Mouse (Mus musculus): Measurements from ENCODE around the gene Tle2. TPM values are rescaled to one million over a fixed set of nuclear protein-coding genes. Genes with fewer than 3 reads are reported as not detected.

Tle2 gene
- polyA plus RNA-seq, 1 experiment from 2014 or later: 49.7 TPM

DNA sequence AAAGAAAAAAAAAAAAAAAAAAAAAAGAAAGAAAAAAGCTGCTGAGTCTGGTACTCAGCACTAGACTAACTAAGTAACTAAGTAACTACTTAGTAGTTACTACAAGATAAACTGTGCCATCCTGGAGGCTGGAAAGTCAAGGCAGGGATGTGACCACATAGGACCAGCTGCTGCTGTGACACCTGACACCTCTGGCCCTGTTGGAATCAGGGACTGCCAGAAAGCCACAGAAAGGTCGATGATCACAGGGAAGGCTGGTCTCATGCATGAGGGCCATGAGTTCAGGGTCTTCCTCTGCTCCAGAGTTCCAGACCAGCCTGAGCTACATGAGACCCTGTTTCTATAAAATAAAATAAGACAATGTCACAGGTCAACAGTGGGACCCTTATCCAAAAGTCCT, 16.9 kb upstream of the Tle2 start:
- H3K4me1 ChIP-seq: peaks cover 22% of the 10 kb centered on the region
- whole genome bisulfite sequencing: 28% methylated on average over 1 of the region's 1 CpGs
- H3K4me2 ChIP-seq: no peak overlapping the region
- no peaks in the 10 kb centered on the region for H3K27me3 ChIP-seq
- H3K9me3 ChIP-seq: no peaks in the 10 kb centered on the region
- H3K27ac ChIP-seq: no peak overlapping the region
- H3K4me3 ChIP-seq: no peak overlapping the region
- peaks cover 8% of the 10 kb centered on the region for H3K36me3 ChIP-seq
- no peak overlapping the region for H3K9ac ChIP-seq
- no peak for ATAC-seq (ENCODE audit: borderline replicate concordance, extremely low read depth, low FRiP score, low TSS enrichment)

DNA sequence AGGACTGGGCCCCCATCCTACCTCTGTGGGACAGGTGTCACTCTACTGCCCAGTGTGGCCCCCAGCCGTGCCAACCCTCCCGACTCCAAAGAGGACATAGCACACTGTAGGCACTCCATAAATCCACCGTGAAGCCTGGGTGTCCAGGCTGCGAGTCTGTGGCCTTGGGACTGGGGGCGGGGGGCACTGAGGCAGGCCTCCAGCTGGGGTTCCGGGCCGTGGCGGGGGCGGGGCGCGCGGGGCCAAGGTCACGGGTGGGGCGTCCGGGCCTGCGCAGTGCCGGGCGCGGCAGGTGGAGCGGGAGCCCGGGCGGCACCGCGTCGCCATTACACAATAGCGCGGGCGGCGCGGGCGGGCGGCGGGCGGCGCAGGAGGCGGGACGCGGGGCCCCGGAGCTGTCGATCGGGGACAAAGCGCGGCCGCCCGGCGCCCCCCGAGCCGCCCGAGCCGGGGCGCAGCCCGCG, 15.2 kb upstream of the Tle2 start, which contains the start of gene Aes:
Gene Aes, plus strand, starts transcription at position 326 of the 464 bp plus-strand sequence.
- Histone ChIP-seq H3K36me3 (peaks cover 8% of the 10 kb centered on the region), H3K9me3 (no peaks in the 10 kb centered on the region), H3K27me3 (no peaks in the 10 kb centered on the region), H3K27ac (peak within 1 kb of the TSS; percentile 88), H3K4me1 (peaks cover 37% of the 10 kb centered on the region), H3K9ac (peak within 1 kb of the TSS; percentile 98), H3K4me2 (peak within 1 kb of the TSS; percentile 84), H3K4me3 (peak within 1 kb of the TSS; percentile 81)
- 2% methylated on average over 38 of the region's 53 CpGs for WGBS
- ATAC-seq (ENCODE audit: borderline replicate concordance, extremely low read depth, low FRiP score, low TSS enrichment): peak; percentile 32

- Histone ChIP-seq H3K9ac (peak overlapping the region; percentile 98), H3K36me3 (peaks cover 11% of the 10 kb centered on the region), H3K27me3 (no peaks in the 10 kb centered on the region), H3K9me3 (no peaks in the 10 kb centered on the region), H3K4me2 (peak overlapping the region; percentile 84), H3K4me3 (peak overlapping the region; percentile 81), H3K4me1 (peaks cover 44% of the 10 kb centered on the region), H3K27ac (peak overlapping the region; percentile 88)
- under 1% methylated on average over 36 of the region's 36 CpGs for WGBS
- peak; percentile 46 for ATAC-seq (ENCODE audit: borderline replicate concordance, extremely low read depth, low FRiP score, low TSS enrichment)
These were observed 14.5 kb upstream of the Tle2 start for GRCm38 (mm10) chr10:81559627-81560539.

GRCm38 (mm10) chr10:81560719-81561459, 13.5 kb upstream of the Tle2 start:
- Histone ChIP-seq H3K27ac (peak overlapping the region; percentile 88), H3K4me1 (peaks cover 53% of the 10 kb centered on the region), H3K36me3 (peaks cover 21% of the 10 kb centered on the region), H3K27me3 (no peaks in the 10 kb centered on the region), H3K9ac (peak overlapping the region; percentile 98), H3K4me3 (peak overlapping the region; percentile 81), H3K9me3 (no peaks in the 10 kb centered on the region), H3K4me2 (peak overlapping the region; percentile 84)
- ATAC-seq (ENCODE audit: borderline replicate concordance, extremely low read depth, low FRiP score, low TSS enrichment): 0 out of 2 replicates have a peak, but pooled peaks have one; percentile 2
- WGBS: 12% methylated on average over 16 of the region's 16 CpGs

- ATAC-seq (ENCODE audit: borderline replicate concordance, extremely low read depth, low FRiP score, low TSS enrichment): no peak
- no peaks in the 10 kb centered on the region for H3K9me3 ChIP-seq
- WGBS: 66% methylated on average over 6 of the region's 6 CpGs
- H3K4me2 ChIP-seq: no peak overlapping the region
- H3K4me1 ChIP-seq: peaks cover 54% of the 10 kb centered on the region
- H3K27me3 ChIP-seq: no peaks in the 10 kb centered on the region
- no peak overlapping the region for H3K4me3 ChIP-seq
- H3K9ac ChIP-seq: no peak overlapping the region
- H3K27ac ChIP-seq: no peak overlapping the region
- peaks cover 34% of the 10 kb centered on the region for H3K36me3 ChIP-seq
These were observed 11.9 kb upstream of the Tle2 start for GRCm38 (mm10) chr10:81562411-81562810.

GRCm38 (mm10) chr10:81563481-81563880, 10.9 kb upstream of the Tle2 start:
- H3K4me3 ChIP-seq: no peak overlapping the region
- ATAC-seq (ENCODE audit: borderline replicate concordance, extremely low read depth, low FRiP score, low TSS enrichment): no peak
- H3K4me1 ChIP-seq: peaks cover 63% of the 10 kb centered on the region
- no peaks in the 10 kb centered on the region for H3K9me3 ChIP-seq
- WGBS: 43% methylated on average over 6 of the region's 6 CpGs
- peak overlapping the region; percentile 0; the same call in 1 of the 2 replicates for H3K9ac ChIP-seq
- peak overlapping the region; percentile 74; the same call in 1 of the 2 replicates for H3K27ac ChIP-seq
- H3K27me3 ChIP-seq: no peaks in the 10 kb centered on the region
- H3K36me3 ChIP-seq: peaks cover 34% of the 10 kb centered on the region
- peak overlapping the region; percentile 54 for H3K4me2 ChIP-seq

GRCm38 (mm10) chr10:81564216-81564615, 10.1 kb upstream of the Tle2 start:
- peak overlapping the region; percentile 26; the same call in 1 of the 2 replicates for H3K9ac ChIP-seq
- ATAC-seq (ENCODE audit: borderline replicate concordance, extremely low read depth, low FRiP score, low TSS enrichment): peak; percentile 16; the same call in 1 of the 2 replicates

DNA sequence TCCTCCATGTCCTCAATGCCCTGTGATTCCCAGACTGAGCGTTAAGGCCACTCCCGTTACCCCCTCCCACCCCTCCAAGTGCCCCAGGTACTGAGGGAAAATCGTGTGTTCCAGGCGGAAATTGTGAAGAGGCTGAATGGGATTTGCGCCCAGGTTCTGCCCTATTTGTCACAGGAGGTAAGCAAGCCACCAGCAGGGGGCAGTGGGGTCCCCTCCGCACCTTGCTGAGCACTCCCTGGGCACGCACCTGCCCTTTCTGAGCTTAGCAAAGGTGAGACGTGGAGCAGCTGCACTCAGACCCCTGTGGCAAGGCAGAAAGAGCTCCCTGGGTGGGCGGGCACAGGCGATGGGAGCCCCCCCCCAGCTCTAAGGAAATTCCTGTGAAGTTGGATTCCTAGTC, 9.6 kb upstream of the Tle2 start:
- ATAC-seq (ENCODE audit: borderline replicate concordance, extremely low read depth, low FRiP score, low TSS enrichment): no peak
- peak overlapping the region; percentile 74 for H3K27ac ChIP-seq
- H3K4me2 ChIP-seq: peak overlapping the region; percentile 54; the same call in 1 of the 2 replicates
- no peaks in the 10 kb centered on the region for H3K9me3 ChIP-seq
- peaks cover 73% of the 10 kb centered on the region for H3K4me1 ChIP-seq
- WGBS: 37% methylated on average over 10 of the region's 10 CpGs
- H3K27me3 ChIP-seq: no peaks in the 10 kb centered on the region
- no peak overlapping the region for H3K9ac ChIP-seq
- no peak overlapping the region for H3K4me3 ChIP-seq
- H3K36me3 ChIP-seq: peaks cover 34% of the 10 kb centered on the region

More at GRCm38 (mm10) chr10:81564216-81564615, 10.1 kb upstream of the Tle2 start:
- Histone ChIP-seq H3K36me3 (peaks cover 34% of the 10 kb centered on the region), H3K4me3 (peak overlapping the region; percentile 36), H3K27ac (peak overlapping the region; percentile 74), H3K4me2 (peak overlapping the region; percentile 54), H3K27me3 (no peaks in the 10 kb centered on the region), H3K4me1 (peaks cover 68% of the 10 kb centered on the region), H3K9me3 (no peaks in the 10 kb centered on the region)
- 2% methylated on average over 10 of the region's 10 CpGs for WGBS

GRCm38 (mm10) chr10:81565257-81566228, 8.8 kb upstream of the Tle2 start:
- H3K4me1 ChIP-seq: peaks cover 80% of the 10 kb centered on the region
- H3K27me3 ChIP-seq: no peaks in the 10 kb centered on the region
- H3K36me3 ChIP-seq: peaks cover 34% of the 10 kb centered on the region
- no peak overlapping the region for H3K27ac ChIP-seq
- H3K9ac ChIP-seq: no peak overlapping the region
- no peak overlapping the region for H3K4me2 ChIP-seq
- 48% methylated on average over 20 of the region's 20 CpGs for WGBS
- H3K4me3 ChIP-seq: no peak overlapping the region
- no peak for ATAC-seq (ENCODE audit: borderline replicate concordance, extremely low read depth, low FRiP score, low TSS enrichment)
- H3K9me3 ChIP-seq: no peaks in the 10 kb centered on the region

GRCm38 (mm10) chr10:81568381-81569191, 5.8 kb upstream of the Tle2 start:
- peak overlapping the region; percentile 96 for H3K27ac ChIP-seq
- peak overlapping the region; percentile 38 for H3K4me2 ChIP-seq
- H3K9me3 ChIP-seq: no peaks in the 10 kb centered on the region
- H3K4me1 ChIP-seq: peaks cover 73% of the 10 kb centered on the region
- no peaks in the 10 kb centered on the region for H3K27me3 ChIP-seq
- H3K36me3 ChIP-seq: peaks cover 26% of the 10 kb centered on the region
- H3K9ac ChIP-seq: no peak overlapping the region
- H3K4me3 ChIP-seq: no peak overlapping the region
- peak; percentile 4 for ATAC-seq (ENCODE audit: borderline replicate concordance, extremely low read depth, low FRiP score, low TSS enrichment)
- 3% methylated on average over 16 of the region's 16 CpGs for WGBS
